Mouse (Mus musculus) liver, embryonic 13.5 days (tissue): ENCODE results near the gene Npdc1. TPM values are rescaled to one million over a fixed set of nuclear protein-coding genes. Genes with fewer than 3 reads are reported as not detected.

Experiments used
- ATAC-seq: fragments of 200-750 bp; cut with Nextera tagmentation; 2 replicates; pipeline ENCODE4 v1.8.0; 2017; ENCODE audit warnings: low read depth, mild to moderate bottlenecking, moderate number of reproducible peaks, moderate library complexity
- DNase-seq: peaks from one replicate; pipeline ENCODE4 v3.0.0; 2022
- H3K27ac ChIP-seq: fragments of 300-500 bp; sonication (generic); 2 replicates; pipeline ENCODE4 v1.5.1; 2015; ENCODE audit warnings: moderate library complexity, mild to moderate bottlenecking, inconsistent platforms
- H3K27me3 ChIP-seq: fragments of 300-500 bp; sonication (generic); 2 replicates; pipeline ENCODE4 v1.6.1; 2015; ENCODE audit warnings: mild to moderate bottlenecking, inconsistent platforms
- H3K36me3 ChIP-seq: fragments of 300-500 bp; sonication (generic); 2 replicates; pipeline ENCODE4 v1.6.1; 2015; ENCODE audit warnings: mild to moderate bottlenecking, inconsistent platforms
- H3K4me1 ChIP-seq: fragments of 300-500 bp; sonication (generic); replicated peaks from 2 replicates; pipeline ENCODE4 v1.6.1; 2015; ENCODE audit warnings: inconsistent platforms
- H3K4me2 ChIP-seq: fragments of 300-500 bp; sonication (generic); 2 replicates; pipeline ENCODE4 v1.6.1; 2015; ENCODE audit warnings: inconsistent platforms, mild to moderate bottlenecking, moderate library complexity
- H3K4me3 ChIP-seq: fragments of 300-500 bp; sonication (generic); replicated peaks from 2 replicates; pipeline ENCODE4 v1.5.1; 2015; ENCODE audit warnings: mild to moderate bottlenecking, inconsistent platforms
- H3K9ac ChIP-seq: fragments of 300-500 bp; sonication (generic); 2 replicates; pipeline ENCODE4 v1.6.1; 2015; ENCODE audit warnings: mild to moderate bottlenecking, inconsistent platforms
- H3K9me3 ChIP-seq: fragments of 300-500 bp; sonication (generic); replicated peaks from 2 replicates; pipeline ENCODE4 v1.6.1; 2016; ENCODE audit warnings: inconsistent platforms
- WGBS: fragments of 180-500 bp; shearing (Covaris S2); methylation state at CpG from one replicate; pipeline ENCODE4 v1.1.7; 2015; ENCODE audit not compliant: insufficient replicate concordance; 5-methylcytosine and 5-hydroxymethylcytosine counted together
- polyA plus RNA-seq: library from polyadenylated mRNA; unstranded; fragments of >200 nt; fragmentation: Nextera tagmentation; extraction: Ambion mirVana; gene quantifications from 2 replicates; pipeline ENCODE4 v1.2.1, GENCODE M21; 2015

Npdc1 gene
- polyA plus RNA-seq, 1 experiment from 2014 or later = 4.2 TPM

DNA sequence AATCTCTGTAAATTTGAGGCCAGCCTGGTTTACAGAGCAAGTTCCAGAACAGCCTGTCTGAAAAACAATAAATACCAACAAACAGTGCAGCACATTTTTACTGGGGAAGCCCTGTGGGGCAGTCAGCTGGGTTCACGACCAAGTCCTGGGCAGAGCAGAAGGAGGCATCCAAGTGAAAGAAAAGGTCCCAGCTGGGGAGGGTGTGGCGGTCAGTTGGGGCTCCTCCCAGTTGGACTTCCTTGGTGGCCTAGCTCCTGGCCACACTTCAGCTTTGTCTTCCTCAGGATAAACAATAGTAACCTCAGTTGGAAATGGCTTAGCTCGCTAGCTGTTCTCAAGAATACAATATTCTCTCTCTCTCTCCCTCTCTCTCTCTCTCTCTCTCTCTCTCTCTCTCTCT, 18.3 kb downstream of the Npdc1 start:
- Histone ChIP-seq H3K36me3 (no peaks in the 10 kb centered on the region), H3K27me3 (peaks cover 6% of the 10 kb centered on the region; the same call in 1 of the 2 replicates), H3K4me3 (no peak overlapping the region), H3K9ac (no peak overlapping the region), H3K4me1 (peaks cover under 1% of the 10 kb centered on the region), H3K27ac (no peak overlapping the region), H3K4me2 (no peak overlapping the region), H3K9me3 (no peaks in the 10 kb centered on the region)
- WGBS = 25% methylated on average over 3 of the region's 3 CpGs
- ATAC-seq = no peak
- no peak for DNase-seq

DNA sequence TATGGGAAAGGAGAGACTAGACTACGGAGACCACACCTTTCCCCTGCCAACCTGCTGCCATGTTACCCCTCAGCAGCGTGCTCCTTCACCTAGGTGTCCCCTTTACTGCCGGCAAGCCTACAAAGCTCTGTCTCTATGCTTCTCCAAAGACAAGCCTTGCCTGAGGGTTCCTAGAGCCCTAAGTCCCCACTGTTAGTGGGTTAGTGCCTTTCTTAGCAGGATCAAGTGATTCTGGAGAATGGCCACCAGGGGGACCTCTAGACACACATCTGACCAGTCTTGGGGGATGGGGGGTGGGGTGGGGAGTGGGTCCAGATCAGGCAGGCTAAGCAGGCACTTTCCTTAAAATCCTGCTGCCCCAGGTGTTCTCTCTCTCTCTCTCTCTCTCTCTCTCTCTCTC, 22.7 kb downstream of the Npdc1 start:
- no peak overlapping the region for H3K4me2 ChIP-seq
- H3K27me3 ChIP-seq = peaks cover 21% of the 10 kb centered on the region
- ATAC-seq = no peak
- peaks cover 13% of the 10 kb centered on the region for H3K4me1 ChIP-seq
- H3K27ac ChIP-seq = no peak overlapping the region
- no peaks in the 10 kb centered on the region for H3K36me3 ChIP-seq
- H3K9me3 ChIP-seq = no peaks in the 10 kb centered on the region
- H3K9ac ChIP-seq = no peak overlapping the region
- no peak for DNase-seq
- no peak overlapping the region for H3K4me3 ChIP-seq
- WGBS = 23% methylated on average over 3 of the region's 3 CpGs

DNA sequence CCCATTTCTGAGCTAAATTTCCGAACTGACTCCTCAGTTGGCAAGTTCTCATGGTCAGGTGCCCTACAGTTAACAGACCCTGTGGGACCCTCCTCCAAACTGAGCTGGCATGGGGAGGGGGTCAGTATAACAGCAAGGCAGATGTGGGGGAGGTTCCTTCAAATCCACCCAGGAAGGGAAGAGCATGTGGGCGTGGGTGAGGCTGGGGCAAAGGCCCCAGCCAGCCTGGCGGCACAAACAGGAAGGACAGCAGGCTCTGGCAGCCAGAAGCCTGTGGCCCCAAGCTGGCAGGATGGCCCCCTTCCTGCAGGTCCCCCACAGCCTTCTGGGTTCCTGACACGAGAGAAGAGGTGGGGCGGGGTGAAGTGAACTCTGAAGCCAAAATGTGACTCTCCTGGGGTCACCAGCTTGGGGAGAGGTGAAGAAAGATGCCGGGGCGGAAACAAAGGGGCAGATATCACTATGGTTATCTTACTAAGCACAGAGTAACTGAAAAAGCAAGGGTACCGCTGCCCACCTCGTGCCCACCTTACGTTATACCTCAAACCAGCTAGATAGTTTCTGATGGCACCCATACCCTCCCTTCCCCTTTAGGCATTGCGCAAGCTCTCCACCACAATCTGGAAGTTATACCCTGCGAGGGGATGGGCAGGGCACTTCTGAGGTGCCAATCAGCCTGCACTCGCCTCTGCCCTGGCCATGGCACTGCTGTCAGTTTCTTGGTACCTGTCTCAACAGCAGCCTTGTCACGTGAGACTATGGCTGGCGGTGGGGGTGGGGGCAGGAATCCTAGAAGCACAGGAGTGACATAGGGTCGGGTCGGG, 23.6 kb downstream of the Npdc1 start, which contains the start of gene Fut7:
Fut7 (plus strand) TSS at position 681 of the 824 bp plus-strand sequence.
- no peak within 1 kb of the TSS for H3K9ac ChIP-seq
- DNase-seq = no peak
- no peaks in the 10 kb centered on the region for H3K9me3 ChIP-seq
- WGBS = 26% methylated on average over 17 of the region's 17 CpGs
- H3K4me3 ChIP-seq = no peak within 1 kb of the TSS
- no peak within 1 kb of the TSS for H3K4me2 ChIP-seq
- H3K27me3 ChIP-seq = peaks cover 21% of the 10 kb centered on the region
- ATAC-seq = 0 out of 2 replicates have a peak, but pooled peaks have one; percentile 22
- no peaks in the 10 kb centered on the region for H3K36me3 ChIP-seq
- H3K4me1 ChIP-seq = peaks cover 13% of the 10 kb centered on the region
- peak within 1 kb of the TSS; percentile 34; the same call in 1 of the 2 replicates for H3K27ac ChIP-seq

DNA sequence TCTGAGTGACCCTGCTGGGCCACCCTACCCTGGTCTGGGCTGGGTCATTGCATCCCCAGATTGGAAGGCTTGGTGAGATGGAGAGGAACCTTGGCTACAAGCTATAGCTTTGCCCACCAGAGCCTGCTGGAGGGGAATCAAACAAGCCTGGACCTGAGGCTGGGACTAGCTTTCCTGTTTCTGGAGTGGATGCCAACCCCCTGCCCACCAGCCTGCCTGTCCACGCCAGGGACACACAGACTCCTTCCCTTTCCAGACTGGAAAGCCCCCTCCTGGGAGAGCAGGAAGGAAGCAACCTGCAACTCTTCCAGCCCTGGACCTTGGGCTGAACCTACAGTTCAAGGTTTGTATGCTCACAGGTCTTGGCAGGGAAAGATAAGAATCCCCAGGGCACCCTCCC, 24.5 kb downstream of the Npdc1 start:
- H3K27ac ChIP-seq = no peak overlapping the region
- DNase-seq (no peak), ATAC-seq (no peak)
- WGBS = 41% methylated on average over 1 of the region's 1 CpGs
- H3K4me2 ChIP-seq = no peak overlapping the region
- no peaks in the 10 kb centered on the region for H3K36me3 ChIP-seq
- peaks cover 20% of the 10 kb centered on the region for H3K4me1 ChIP-seq
- no peaks in the 10 kb centered on the region for H3K9me3 ChIP-seq
- peaks cover 22% of the 10 kb centered on the region for H3K27me3 ChIP-seq
- no peak overlapping the region for H3K4me3 ChIP-seq
- H3K9ac ChIP-seq = no peak overlapping the region

DNA sequence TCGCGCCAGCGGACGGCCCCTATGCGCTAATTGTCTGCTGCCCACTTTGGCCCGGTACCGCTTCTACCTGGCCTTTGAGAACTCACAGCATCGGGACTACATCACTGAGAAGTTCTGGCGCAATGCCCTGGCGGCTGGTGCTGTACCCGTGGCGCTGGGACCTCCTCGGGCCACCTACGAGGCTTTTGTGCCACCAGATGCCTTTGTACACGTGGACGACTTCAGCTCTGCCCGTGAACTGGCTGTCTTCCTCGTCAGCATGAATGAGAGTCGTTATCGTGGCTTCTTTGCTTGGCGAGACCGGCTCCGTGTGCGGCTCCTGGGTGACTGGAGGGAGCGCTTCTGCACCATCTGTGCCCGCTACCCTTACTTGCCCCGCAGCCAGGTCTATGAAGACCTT, 26.3 kb downstream of the Npdc1 start:
- no peaks in the 10 kb centered on the region for H3K36me3 ChIP-seq
- no peaks in the 10 kb centered on the region for H3K9me3 ChIP-seq
- no peak overlapping the region for H3K4me2 ChIP-seq
- H3K27me3 ChIP-seq = peaks cover 41% of the 10 kb centered on the region
- H3K27ac ChIP-seq = no peak overlapping the region
- peaks cover 28% of the 10 kb centered on the region for H3K4me1 ChIP-seq
- H3K4me3 ChIP-seq = no peak overlapping the region
- DNase-seq (no peak), ATAC-seq (no peak)
- 51% methylated on average over 27 of the region's 27 CpGs for WGBS
- no peak overlapping the region for H3K9ac ChIP-seq

DNA sequence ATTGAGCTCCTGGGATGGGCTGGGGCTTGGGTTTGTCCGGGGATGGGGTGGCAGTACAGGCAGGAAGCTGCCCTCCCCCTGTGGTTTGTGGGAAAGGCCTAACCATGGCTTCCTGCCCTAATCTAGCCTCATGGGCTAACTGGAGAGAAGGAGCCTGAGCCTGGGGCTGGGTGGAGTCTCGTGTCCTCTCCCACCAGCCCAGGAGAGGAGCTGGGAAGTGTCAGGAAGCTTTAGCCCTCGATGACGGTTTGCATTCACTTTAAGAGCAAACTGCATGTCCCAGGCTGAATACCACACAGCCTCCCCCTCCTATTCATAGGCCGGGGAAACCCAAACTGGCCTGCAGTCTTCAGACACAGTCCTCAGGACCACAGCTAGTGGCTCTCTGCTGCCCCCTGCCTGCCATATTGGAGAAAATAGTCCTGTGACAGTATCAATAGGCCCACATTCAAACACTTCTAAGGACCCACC, 27.6 kb downstream of the Npdc1 start:
- 6% methylated on average over 5 of the region's 5 CpGs for WGBS
- Histone ChIP-seq H3K27ac (no peak overlapping the region), H3K4me2 (no peak overlapping the region), H3K4me1 (peaks cover 37% of the 10 kb centered on the region), H3K36me3 (no peaks in the 10 kb centered on the region), H3K9me3 (no peaks in the 10 kb centered on the region), H3K9ac (no peak overlapping the region), H3K4me3 (no peak overlapping the region), H3K27me3 (peaks cover 47% of the 10 kb centered on the region)
- DNase-seq = peak; percentile 59
- no peak for ATAC-seq

DNA sequence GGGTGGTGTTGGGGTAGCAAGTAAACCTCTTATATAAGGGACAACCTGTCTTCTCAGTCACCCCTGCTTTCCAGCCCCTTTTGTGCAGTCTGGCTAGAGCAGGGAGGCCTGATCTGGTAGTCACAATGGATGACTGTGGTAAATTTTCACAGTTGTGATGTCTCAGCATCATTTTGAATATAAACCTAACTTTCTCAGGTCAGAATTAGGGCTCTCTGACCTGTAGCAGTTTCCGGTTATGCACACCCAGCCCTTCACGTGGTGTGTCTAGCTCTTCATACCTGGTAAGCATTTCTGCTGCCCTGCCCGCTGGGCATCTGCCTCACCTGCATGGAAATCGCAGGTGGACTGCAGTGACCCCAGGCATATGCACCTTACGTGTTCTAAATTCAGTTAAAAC, 28.1 kb downstream of the Npdc1 start:
- H3K4me1 ChIP-seq = peaks cover 42% of the 10 kb centered on the region
- no peaks in the 10 kb centered on the region for H3K36me3 ChIP-seq

DNA sequence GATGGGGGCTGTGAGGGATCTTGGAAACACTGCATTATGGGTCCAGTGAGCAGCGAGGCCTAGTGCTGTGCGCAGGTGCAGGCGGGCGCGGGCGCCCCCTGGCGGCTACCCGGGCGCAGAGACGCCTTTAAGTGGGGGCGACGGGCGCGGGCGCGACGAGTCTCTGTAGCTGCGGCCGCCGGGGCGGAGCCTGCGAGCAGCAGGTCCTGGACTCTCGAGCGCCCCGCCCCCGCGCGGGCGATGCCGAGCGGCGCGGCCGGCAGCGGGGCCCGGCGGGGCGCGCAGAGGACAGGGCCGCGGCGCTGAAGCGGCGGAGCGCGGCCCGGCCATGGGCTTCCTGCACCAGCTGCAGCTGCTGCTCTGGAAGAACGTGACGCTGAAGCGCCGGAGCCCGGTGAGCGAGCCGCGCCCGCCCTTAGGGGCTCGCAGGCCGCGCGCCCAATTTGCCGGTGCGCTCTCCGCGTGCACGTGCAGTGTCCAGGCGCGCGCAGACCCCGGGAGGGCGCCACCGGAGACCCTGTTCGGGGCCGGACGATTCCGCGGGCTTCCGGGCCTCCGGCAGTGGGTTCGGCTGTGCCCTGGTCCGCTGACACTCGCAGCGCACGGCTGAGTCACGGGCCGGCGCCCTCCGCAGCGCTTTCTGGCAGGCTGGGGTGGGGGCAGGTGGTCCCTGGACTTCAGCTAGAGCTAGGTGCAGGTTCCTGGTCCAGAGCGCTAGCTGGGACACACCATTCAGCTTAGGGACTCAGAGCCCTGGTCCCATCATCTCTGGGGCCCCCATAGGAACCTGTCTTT, 29.5 kb downstream of the Npdc1 start, which contains the start of gene Abca2:
Abca2 (plus strand) TSS at position 262 of the 795 bp plus-strand sequence.
- H3K4me1 ChIP-seq = peaks cover 33% of the 10 kb centered on the region
- H3K27ac ChIP-seq = no peak within 1 kb of the TSS
- peak; percentile 84 for ATAC-seq
- under 1% methylated on average over 52 of the region's 89 CpGs for WGBS
- DNase-seq = peak; percentile 89
- H3K36me3 ChIP-seq = no peaks in the 10 kb centered on the region
- H3K9me3 ChIP-seq = no peaks in the 10 kb centered on the region
- peak within 1 kb of the TSS; percentile 96 for H3K4me2 ChIP-seq
- peak within 1 kb of the TSS; percentile 78 for H3K9ac ChIP-seq
- H3K4me3 ChIP-seq = peak within 1 kb of the TSS; percentile 71
- H3K27me3 ChIP-seq = peaks cover 40% of the 10 kb centered on the region

More for the DNA sequence above, 28.1 kb downstream of the Npdc1 start:
- Histone ChIP-seq H3K4me3 (no peak overlapping the region), H3K9me3 (no peaks in the 10 kb centered on the region), H3K9ac (no peak overlapping the region), H3K27ac (no peak overlapping the region), H3K4me2 (no peak overlapping the region), H3K27me3 (peaks cover 47% of the 10 kb centered on the region)
- 81% methylated on average over 5 of the region's 5 CpGs for WGBS
- DNase-seq (no peak), ATAC-seq (no peak)

DNA sequence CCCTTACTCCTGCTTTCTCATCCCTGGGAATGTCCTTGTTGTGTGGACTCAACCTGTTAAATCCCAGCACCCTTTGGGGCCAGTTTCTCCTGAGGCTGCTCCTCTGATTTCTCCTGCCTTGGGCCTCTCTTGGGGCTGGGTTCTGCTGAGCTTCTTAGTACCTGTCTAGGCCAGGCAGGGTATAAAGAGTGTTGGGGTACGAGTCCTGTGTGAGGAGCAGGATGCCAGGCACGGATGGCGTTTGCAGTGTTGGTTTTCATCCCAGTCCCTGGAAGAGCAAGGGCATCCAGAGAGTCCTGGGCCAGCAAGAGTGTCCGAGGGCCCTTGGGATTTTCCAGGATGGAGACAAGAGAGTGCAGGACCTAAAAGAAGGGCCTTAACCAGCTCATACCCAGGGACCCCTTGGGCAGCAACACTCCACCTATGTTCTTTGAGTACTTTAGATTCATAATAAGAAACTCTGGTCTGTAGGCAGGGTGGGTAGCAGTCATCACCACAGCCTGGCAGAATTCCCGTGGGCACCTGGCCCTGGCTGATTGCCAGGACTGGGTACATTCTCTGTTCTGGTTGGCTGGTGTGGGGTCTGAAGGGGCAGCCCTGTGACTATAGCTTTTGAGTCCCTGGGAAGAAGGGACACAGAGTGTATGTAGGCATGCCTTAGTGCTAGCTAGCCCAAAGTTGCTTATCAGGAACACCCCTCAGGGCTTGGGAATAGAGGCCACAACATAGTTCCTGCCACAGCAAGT, 30.5 kb downstream of the Npdc1 start:
- 68% methylated on average over 5 of the region's 5 CpGs for WGBS
- peak overlapping the region; percentile 96 for H3K4me2 ChIP-seq
- peaks cover 40% of the 10 kb centered on the region for H3K27me3 ChIP-seq
- H3K27ac ChIP-seq = no peak overlapping the region
- H3K36me3 ChIP-seq = no peaks in the 10 kb centered on the region
- DNase-seq (no peak), ATAC-seq (no peak)
- H3K4me3 ChIP-seq = peak overlapping the region; percentile 71; the same call in 1 of the 2 replicates
- no peak overlapping the region for H3K9ac ChIP-seq
- H3K9me3 ChIP-seq = no peaks in the 10 kb centered on the region
- peaks cover 32% of the 10 kb centered on the region for H3K4me1 ChIP-seq

DNA sequence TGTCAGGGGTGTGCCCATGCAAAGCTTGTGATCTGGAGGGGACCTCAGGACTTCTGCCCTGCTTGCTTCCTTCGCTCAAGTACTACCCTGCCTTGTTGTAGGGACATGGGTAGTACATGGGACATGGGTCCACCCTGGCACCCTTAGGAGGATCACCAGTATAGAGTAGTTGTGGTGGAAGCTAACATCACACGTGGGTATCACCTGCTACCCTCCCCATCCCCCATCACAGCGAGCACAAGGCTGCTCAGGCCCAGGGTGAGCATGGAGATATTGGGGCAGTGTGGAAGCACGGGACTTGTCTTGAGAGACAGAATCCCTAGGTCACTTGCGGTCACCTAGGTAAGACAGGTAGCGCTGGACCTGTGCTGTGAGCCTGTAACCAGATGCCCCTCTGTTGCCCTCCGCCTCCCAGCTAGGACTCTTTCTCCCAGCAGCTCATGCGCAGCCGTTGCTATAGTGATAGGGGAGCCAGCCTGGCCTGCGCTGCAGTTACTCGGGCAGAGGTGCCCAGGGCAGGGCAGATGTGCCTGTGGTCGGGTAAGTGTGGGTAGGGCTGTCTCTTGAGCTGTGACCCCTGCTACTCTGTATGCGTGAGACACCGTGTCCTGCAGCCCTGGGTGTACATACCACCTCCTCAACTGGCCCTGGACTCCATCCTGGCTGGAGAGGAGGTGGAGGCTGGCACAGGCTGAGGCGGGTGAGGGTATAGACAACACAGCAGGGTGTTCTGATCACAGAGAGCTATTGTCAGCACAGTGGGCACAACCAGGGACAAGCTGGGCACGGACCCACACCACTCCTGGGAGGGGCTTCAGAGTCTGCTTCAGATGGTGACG, 31.5 kb downstream of the Npdc1 start:
- ATAC-seq (no peak), DNase-seq (no peak)
- Histone ChIP-seq H3K36me3 (no peaks in the 10 kb centered on the region), H3K9ac (no peak overlapping the region), H3K4me3 (no peak overlapping the region), H3K4me1 (peaks cover 32% of the 10 kb centered on the region), H3K9me3 (no peaks in the 10 kb centered on the region), H3K27ac (no peak overlapping the region), H3K27me3 (peaks cover 32% of the 10 kb centered on the region), H3K4me2 (no peak overlapping the region)
- 74% methylated on average over 17 of the region's 17 CpGs for WGBS
